Comparison of ENCODE assay signal across 8 mouse cellular contexts in genomic region chr17:34122188-34122984, GRCm38 (mm10). TPM values are rescaled to one million over a fixed set of nuclear protein-coding genes. Genes with fewer than 3 reads are reported as not detected.
DNase-seq lines count a peak whose midpoint lies in the region; ATAC-seq and TF ChIP-seq lines count a peak whose summit lies in the region.

Gene Brd2 (minus strand): TSS chr17:34122634.

- ATAC-seq in erythroblast, adult 5-6 weeks (replicated peaks; ENCODE audit: low FRiP score, poor library complexity, severe bottlenecking) = peak; percentile 47
- peak; percentile 41 for ATAC-seq in kidney, embryonic 15.5 days (replicated peaks; ENCODE audit: low FRiP score)
- peak; percentile 66 for ATAC-seq in limb, embryonic 15.5 days (ENCODE audit: insufficient number of reproducible peaks, low FRiP score, low TSS enrichment, low read depth)
- ATAC-seq in midbrain, postnatal 0 days (ENCODE audit: low FRiP score) = peak; percentile 53

- peak within 1 kb of the TSS; percentile 94 for H3K9ac ChIP-seq in kidney, embryonic 15.5 days
- H3K9ac ChIP-seq in limb, embryonic 15.5 days = peak within 1 kb of the TSS; percentile 85
- H3K9ac ChIP-seq in midbrain, postnatal 0 days (replicated peaks; ENCODE audit: low read length, poor library complexity, severe bottlenecking) = peak within 1 kb of the TSS; percentile 93

- TF ChIP-seq POLR2A in brain, embryonic 14.5 days (IDR thresholded peaks at IDR 0.05; ENCODE audit: borderline replicate concordance, extremely low read depth, insufficient read depth, insufficient read length, poor library complexity, severe bottlenecking) = peak; percentile 86

- peak within 1 kb of the TSS; percentile 98 for H3K27ac ChIP-seq in heart, embryonic 10.5 days
- peak within 1 kb of the TSS; percentile 100 for H3K27ac ChIP-seq in kidney, embryonic 15.5 days
- peak within 1 kb of the TSS; percentile 99 for H3K27ac ChIP-seq in limb, embryonic 15.5 days
- peak within 1 kb of the TSS; percentile 100 for H3K27ac ChIP-seq in midbrain, postnatal 0 days (ENCODE audit: low read depth, low read length)

- H3K4me2 ChIP-seq in kidney, embryonic 15.5 days = peak within 1 kb of the TSS; percentile 94
- H3K4me2 ChIP-seq in limb, embryonic 15.5 days = peak within 1 kb of the TSS; percentile 61
- peak within 1 kb of the TSS; percentile 86 for H3K4me2 ChIP-seq in midbrain, postnatal 0 days (ENCODE audit: low read depth, low read length, poor library complexity, severe bottlenecking)

- no peaks in the 10 kb centered on the region for H3K27me3 ChIP-seq in C2C12 (ENCODE audit: control insufficient read depth, insufficient read depth, insufficient read length)
- no peaks in the 10 kb centered on the region for H3K27me3 ChIP-seq in heart, embryonic 10.5 days (ENCODE audit: insufficient read depth, poor library complexity, severe bottlenecking)
- no peaks in the 10 kb centered on the region for H3K27me3 ChIP-seq in kidney, embryonic 15.5 days
- H3K27me3 ChIP-seq in limb, embryonic 15.5 days = no peaks in the 10 kb centered on the region
- H3K27me3 ChIP-seq in midbrain, postnatal 0 days (ENCODE audit: insufficient read depth, low read length) = no peaks in the 10 kb centered on the region

- TF ChIP-seq CTCF in C2C12 (IDR thresholded peaks at IDR 0.05; ENCODE audit: control insufficient read depth, insufficient read depth, insufficient read length) = no peak
- TF ChIP-seq CTCF in brain, embryonic 14.5 days (IDR thresholded peaks at IDR 0.05; ENCODE audit: borderline replicate concordance, extremely low read depth, insufficient read depth, insufficient read length) = 0 out of 2 replicates have a peak, but pooled peaks have one; percentile 0
- TF ChIP-seq CTCF in midbrain, postnatal 0 days (IDR thresholded peaks at IDR 0.05) = peak; percentile 29; the same call in 1 of the 2 replicates

- under 1% methylated on average over 72 of the region's 75 CpGs for WGBS in heart, embryonic 10.5 days
- under 1% methylated on average over 69 of the region's 75 CpGs for WGBS in kidney, embryonic 15.5 days
- under 1% methylated on average over 71 of the region's 75 CpGs for WGBS in limb, embryonic 15.5 days
- WGBS in midbrain, postnatal 0 days = under 1% methylated on average over 58 of the region's 75 CpGs

- H3K79me3 ChIP-seq in C2C12 (ENCODE audit: low read depth) = peaks cover 57% of the 10 kb centered on the region

- peak within 1 kb of the TSS; percentile 86 for H3K4me3 ChIP-seq in C2C12 (ENCODE audit: insufficient read depth, poor library complexity, severe bottlenecking)
- peak within 1 kb of the TSS; percentile 83 for H3K4me3 ChIP-seq in heart, embryonic 10.5 days
- peak within 1 kb of the TSS; percentile 86 for H3K4me3 ChIP-seq in kidney, embryonic 15.5 days (replicated peaks)
- peak within 1 kb of the TSS; percentile 81 for H3K4me3 ChIP-seq in limb, embryonic 15.5 days
- H3K4me3 ChIP-seq in midbrain, postnatal 0 days (ENCODE audit: low read depth, low read length) = peak within 1 kb of the TSS; percentile 77

- no peaks in the 10 kb centered on the region for H3K9me3 ChIP-seq in heart, embryonic 10.5 days
- no peaks in the 10 kb centered on the region for H3K9me3 ChIP-seq in kidney, embryonic 15.5 days (replicated peaks)
- no peaks in the 10 kb centered on the region for H3K9me3 ChIP-seq in limb, embryonic 15.5 days
- H3K9me3 ChIP-seq in midbrain, postnatal 0 days (ENCODE audit: low read length) = no peaks in the 10 kb centered on the region

- peak; percentile 98 for DNase-seq in brain, embryonic 14.5 days (ENCODE audit: low read depth)
- peak; percentile 98 for DNase-seq in heart, embryonic 10.5 days (ENCODE audit: low spot score)
- peak; percentile 97 for DNase-seq in midbrain, postnatal 0 days (ENCODE audit: low spot score)
- DNase-seq in spleen, postnatal 10 days (ENCODE audit: low spot score in 2 of 2) = peak; percentile 95 to 96

- H3K79me2 ChIP-seq in C2C12 (ENCODE audit: control insufficient read depth, insufficient read depth) = peaks cover 95% of the 10 kb centered on the region

- H3K36me3 ChIP-seq in C2C12 (ENCODE audit: control insufficient read depth, insufficient read depth) = peaks cover 22% of the 10 kb centered on the region
- peaks cover 29% of the 10 kb centered on the region for H3K36me3 ChIP-seq in heart, embryonic 10.5 days
- peaks cover 12% of the 10 kb centered on the region for H3K36me3 ChIP-seq in kidney, embryonic 15.5 days
- peaks cover 12% of the 10 kb centered on the region for H3K36me3 ChIP-seq in limb, embryonic 15.5 days
- no peaks in the 10 kb centered on the region for H3K36me3 ChIP-seq in midbrain, postnatal 0 days (ENCODE audit: insufficient read depth, low read length)

- peaks cover 21% of the 10 kb centered on the region for H3K4me1 ChIP-seq in heart, embryonic 10.5 days
- H3K4me1 ChIP-seq in kidney, embryonic 15.5 days = peaks cover 32% of the 10 kb centered on the region
- H3K4me1 ChIP-seq in limb, embryonic 15.5 days = peaks cover 24% of the 10 kb centered on the region
- H3K4me1 ChIP-seq in midbrain, postnatal 0 days (ENCODE audit: insufficient read depth, low read length) = peaks cover 7% of the 10 kb centered on the region

- peak within 1 kb of the TSS; percentile 99 for H3ac ChIP-seq in C2C12 (ENCODE audit: control insufficient read depth, insufficient read length, low read depth)

TF ChIP-seq in C2C12, 6 proteins besides CTCF, POLR2A, EP300 and RAD21:
- no peak for TF ChIP-seq CEBPB (IDR thresholded peaks at IDR 0.05; ENCODE audit: low read depth)
- TF ChIP-seq USF1 (IDR thresholded peaks at IDR 0.05; ENCODE audit: low read depth) = peak; percentile 95

RNA-seq across cellular contexts. Expression of gene Brd2, which starts in this region (rescaled TPM):
- polyA plus RNA-seq in C2C12 (2012; fragmentation: generic; extraction: Trizol) = 127 TPM
- polyA plus RNA-seq in brain, embryonic 14.5 days (2012; rRNA removed) = 186 and 256 TPM in 2 replicates
- total RNA-seq in erythroblast, adult 5-6 weeks (2015; ENCODE audit: low replicate concordance) = 36.1 and 75.0 TPM in 2 replicates
- 114 and 135 TPM in 2 replicates for total RNA-seq in erythroblast, adult 5-6 weeks (2017; ENCODE audit: low replicate concordance)
- 77.6 and 101 TPM in 2 replicates for polyA plus RNA-seq in heart, embryonic 10.5 days (2016; fragmentation: Nextera tagmentation; extraction: Ambion mirVana)
- 135 and 140 TPM in 2 replicates for polyA plus RNA-seq in kidney, embryonic 15.5 days (2015; fragmentation: Nextera tagmentation; extraction: Ambion mirVana)
- 104 and 112 TPM in 2 replicates for polyA plus RNA-seq in limb, embryonic 15.5 days (2015; fragmentation: Nextera tagmentation; extraction: Ambion mirVana)
- total RNA-seq in midbrain, postnatal 0 days (2014; rRNA removed) = 219 and 233 TPM in 2 replicates
- polyA plus RNA-seq in midbrain, postnatal 0 days (2015; fragmentation: Nextera tagmentation; extraction: Ambion mirVana) = 107 and 124 TPM in 2 replicates

Comparison
In these comparisons a context has a peak if more than half of its experiments do, and no peak if none do; other contexts are left out.
1. Peak in every context shown above with its lines: DNase-seq, ATAC-seq, H3K4me3 ChIP-seq and H3K27ac ChIP-seq.